Mouse (Mus musculus) spleen, adult 2 months (tissue): ENCODE results near the gene Asb10.

ENCODE experiments used
- CTCF ChIP-seq: fragments of 200-500 bp; IDR thresholded peaks from 2 replicates; pipeline ENCODE4 v1.5.1; 2011; ENCODE audit warnings: mild to moderate bottlenecking, inconsistent platforms; ENCODE audit not compliant: insufficient read depth, insufficient read length, insufficient replicate concordance; ENCODE audit errors: extremely low read depth
- POLR2A ChIP-seq: fragments of 200-500 bp; IDR thresholded peaks from 2 replicates; pipeline ENCODE4 v1.6.1; 2011; ENCODE audit warnings: low read depth, low read length, inconsistent platforms

GRCm38 (mm10) chr5:24510635-24511034, 30.1 kb downstream of the Asb10 start:
- peak; percentile 23; the same call in 1 of the 2 replicates for TF ChIP-seq CTCF
- TF ChIP-seq POLR2A = no peak
